Mouse (Mus musculus) MEL (cell line): Measurements from ENCODE around the gene Olfr1393.

ENCODE experiments used
- CHD2 ChIP-seq: IDR thresholded peaks from 2 replicates; pipeline ENCODE4 v1.6.1; 2011; ENCODE audit warnings: low read length, improper control_type of control experiment
- CTCF ChIP-seq, 3 experiments: IDR thresholded peaks in 2 of 3; conservative IDR thresholded peaks in 1 of 3; 2 replicates each; pipeline ENCODE4 v1.5.1; 2011 to 2012; ENCODE audit warnings: low read length in 3 of 3, low read depth in 2 of 3, mild to moderate bottlenecking in 2 of 3, improper control_type of control experiment in 1 of 3, inconsistent platforms in 1 of 3, mixed read lengths in 1 of 3, moderate library complexity in 1 of 3; ENCODE audit not compliant: control insufficient read depth in 1 of 3, insufficient read depth in 1 of 3, poor library complexity in 1 of 3, severe bottlenecking in 1 of 3
- EP300 ChIP-seq, 2 experiments: IDR thresholded peaks; 2 replicates each; pipeline ENCODE4 v1.6.1; 2011; ENCODE audit warnings: improper control_type of control experiment in 2 of 2, low read length in 2 of 2, low read depth in 1 of 2, mild to moderate bottlenecking in 1 of 2
- ETS1 ChIP-seq: IDR thresholded peaks from 2 replicates; pipeline ENCODE4 v1.6.1; 2012; ENCODE audit warnings: low read depth, mild to moderate bottlenecking, inconsistent platforms, low read length, improper control_type of control experiment, moderate library complexity
- NRF1 ChIP-seq: IDR thresholded peaks from 2 replicates; pipeline ENCODE4 v1.6.1; 2014; ENCODE audit warnings: low read depth, mild to moderate bottlenecking, inconsistent platforms, low read length, improper control_type of control experiment, moderate library complexity; ENCODE audit not compliant: poor library complexity, insufficient read depth, severe bottlenecking
- POLR2A ChIP-seq, 2 experiments: IDR thresholded peaks; 2 replicates each; pipeline ENCODE4 v1.6.1; 2011 to 2012; ENCODE audit warnings: low read length in 2 of 2, mild to moderate bottlenecking in 2 of 2, control low read depth in 1 of 2, improper control_type of control experiment in 1 of 2, low read depth in 1 of 2, moderate library complexity in 1 of 2; ENCODE audit not compliant: control insufficient read depth in 1 of 2, insufficient read depth in 1 of 2, poor library complexity in 1 of 2
- SIN3A ChIP-seq: IDR thresholded peaks from 2 replicates; pipeline ENCODE4 v1.6.1; 2012; ENCODE audit warnings: low read length, improper control_type of control experiment, inconsistent platforms

DNA sequence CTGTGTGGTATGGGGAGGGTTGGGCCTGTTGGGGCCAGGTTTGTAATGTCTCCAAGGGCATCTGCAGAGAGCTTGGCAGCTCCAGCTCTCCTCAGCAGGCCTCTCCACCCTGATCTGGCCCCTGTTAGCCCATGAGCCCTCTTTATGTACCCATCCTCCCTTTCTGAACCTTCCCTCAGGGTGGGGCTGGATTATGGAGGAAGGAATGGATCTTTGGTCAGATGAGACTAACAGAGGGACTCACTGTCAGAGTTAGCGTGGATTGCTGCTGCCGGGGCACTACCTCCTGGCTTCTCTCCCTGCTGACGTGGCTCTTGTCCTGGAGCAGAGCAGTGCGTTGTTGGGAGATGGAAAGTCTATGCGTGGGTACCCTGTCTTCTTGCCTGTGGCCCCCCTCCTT is 15.8 kb upstream of the Olfr1393 start:
- TF ChIP-seq EP300 (IDR thresholded peaks at IDR 0.05; ENCODE audit: low read depth in 1 of 2, low read length in 2 of 2) = no peak
- no peak for TF ChIP-seq CTCF (IDR thresholded peaks at IDR 0.05 in 2 of 3, conservative IDR thresholded peaks at IDR 0.05 in 1 of 3; ENCODE audit: control insufficient read depth in 1 of 3, insufficient read depth in 1 of 3, low read depth in 2 of 3, low read length in 3 of 3, poor library complexity in 1 of 3, severe bottlenecking in 1 of 3)
- no peak for TF ChIP-seq ETS1
- TF ChIP-seq SIN3A = no peak
- no peak for TF ChIP-seq CHD2
- TF ChIP-seq POLR2A (IDR thresholded peaks at IDR 0.05; ENCODE audit: control insufficient read depth in 1 of 2, insufficient read depth in 1 of 2, low read depth in 1 of 2, low read length in 2 of 2, poor library complexity in 1 of 2) = no peak
- TF ChIP-seq NRF1 = no peak
